Mouse (Mus musculus): ENCODE results near the gene Gm43638. TPM values are rescaled to one million over a fixed set of nuclear protein-coding genes. Genes with fewer than 3 reads are reported as not detected.
"Not testable (repeated sequence)": the region's sequence is repeated elsewhere in the genome, so short reads cannot be mapped to it uniquely, and the experiment has no call there.

Gene Gm43638
- polyA plus RNA-seq (2014; fragmentation: Nextera tagmentation; extraction: Ambion mirVana), result not detected in 2 replicates

DNA sequence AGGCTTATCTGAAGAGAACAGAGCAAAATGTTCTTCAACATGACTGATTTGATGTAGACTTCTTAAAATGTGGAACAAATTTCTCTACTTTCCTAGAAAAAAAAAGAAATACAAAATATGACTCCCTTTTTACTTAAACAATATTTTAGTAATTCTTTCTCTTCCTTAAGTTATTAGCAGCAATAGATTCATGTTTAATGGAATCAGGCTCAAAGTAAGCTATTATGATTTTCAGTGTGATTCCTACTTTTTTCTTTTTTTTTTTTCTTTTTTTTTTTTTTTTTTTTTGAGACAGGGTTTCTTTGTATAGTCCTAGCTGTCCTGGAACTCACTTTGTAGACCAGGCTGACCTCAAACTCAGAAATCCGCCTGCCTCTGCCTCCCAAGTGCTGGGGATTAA lies at the start of gene Gm43638:
Gm43638 (minus strand) TSS at position 101 of the 400 bp plus-strand sequence.
- H3K36me3 ChIP-seq (ENCODE audit: control insufficient read depth, insufficient read depth, low read length); H3K9me3 ChIP-seq (ENCODE audit: control insufficient read depth, low read length); H3K9ac ChIP-seq (ENCODE audit: low read depth, low read length); H3K4me3 ChIP-seq (ENCODE audit: low read depth, low read length); DNase-seq (ENCODE audit: low spot score); H3K27ac ChIP-seq (replicated peaks; ENCODE audit: low read depth, low read length); ATAC-seq (ENCODE audit: low read depth); H3K4me1 ChIP-seq (ENCODE audit: control insufficient read depth, insufficient read depth, low read length); H3K4me2 ChIP-seq (ENCODE audit: low read depth, low read length); H3K27me3 ChIP-seq (replicated peaks; ENCODE audit: control insufficient read depth, insufficient read depth, low read length): not testable (repeated sequence)
- 65% methylated on average over 1 of the region's 1 CpGs for WGBS

DNA sequence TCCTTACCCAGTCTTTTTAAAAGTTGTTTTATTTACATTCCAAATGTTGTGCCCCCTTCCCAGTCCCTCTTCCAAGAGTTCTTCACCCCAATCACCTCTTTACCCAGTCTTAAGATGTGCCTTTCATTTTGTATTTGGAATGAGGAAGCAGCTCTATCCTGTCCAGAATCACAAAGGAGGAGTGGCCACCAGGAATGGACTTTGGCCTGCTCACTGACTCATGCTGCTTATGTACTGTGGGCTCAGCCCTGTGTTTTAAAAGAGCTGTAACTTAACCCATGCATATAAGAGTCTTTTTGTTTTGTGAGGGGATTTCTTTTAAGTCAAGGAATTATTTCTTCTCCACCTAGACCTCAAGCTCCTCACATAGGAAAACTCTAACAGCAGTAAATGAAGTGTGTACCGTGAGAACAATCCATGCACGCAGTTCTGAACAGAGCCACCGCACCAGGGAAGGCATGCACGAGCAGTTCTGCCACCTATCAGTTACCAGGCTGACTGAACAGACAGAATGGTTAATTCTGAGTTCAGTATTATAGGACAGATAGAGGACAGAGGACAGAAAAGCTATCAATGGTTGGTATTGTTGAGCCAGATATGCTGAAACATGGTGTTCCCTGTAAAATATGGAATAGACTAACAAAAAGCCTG lies 49.5 kb upstream of the Gm43638 start:
- no peaks in the 10 kb centered on the region for H3K9me3 ChIP-seq (ENCODE audit: control insufficient read depth, low read length)
- no peak overlapping the region for H3K4me3 ChIP-seq (ENCODE audit: low read depth, low read length)
- no peak overlapping the region for H3K9ac ChIP-seq (ENCODE audit: low read depth, low read length)
- DNase-seq (ENCODE audit: low spot score) (peak; percentile 24), ATAC-seq (ENCODE audit: low read depth) (peak; percentile 82; the same call in 1 of the 2 replicates)
- H3K27me3 ChIP-seq (replicated peaks; ENCODE audit: control insufficient read depth, insufficient read depth, low read length), result no peaks in the 10 kb centered on the region
- no peaks in the 10 kb centered on the region for H3K36me3 ChIP-seq (ENCODE audit: control insufficient read depth, insufficient read depth, low read length)
- no peak overlapping the region for H3K4me2 ChIP-seq (ENCODE audit: low read depth, low read length)
- 67% methylated on average over 4 of the region's 4 CpGs for WGBS
- H3K4me1 ChIP-seq (ENCODE audit: control insufficient read depth, insufficient read depth, low read length), result no peaks in the 10 kb centered on the region
- no peak overlapping the region for H3K27ac ChIP-seq (replicated peaks; ENCODE audit: low read depth, low read length)

DNA sequence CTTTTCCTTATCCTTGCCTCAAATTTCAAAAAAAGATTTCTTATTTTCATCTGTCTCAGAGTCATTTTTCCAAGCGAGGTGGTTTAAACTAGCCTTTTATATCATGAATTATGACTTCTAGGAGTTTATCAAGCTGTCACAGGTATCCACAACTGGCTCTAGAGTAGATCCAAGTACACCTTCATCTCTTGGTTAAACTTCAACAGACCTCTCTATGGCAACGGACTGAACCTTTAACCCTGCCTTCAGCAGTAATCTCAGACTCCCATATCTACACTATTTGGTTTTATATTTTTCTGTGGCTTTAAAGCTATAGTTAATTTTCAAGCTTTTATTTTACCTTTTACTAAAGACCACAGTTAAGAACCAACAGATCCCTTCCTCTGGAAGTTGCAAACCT lies 45.7 kb upstream of the Gm43638 start:
- H3K27me3 ChIP-seq (replicated peaks; ENCODE audit: control insufficient read depth, insufficient read depth, low read length), result no peaks in the 10 kb centered on the region
- no peaks in the 10 kb centered on the region for H3K9me3 ChIP-seq (ENCODE audit: control insufficient read depth, low read length)
- no peak overlapping the region for H3K4me3 ChIP-seq (ENCODE audit: low read depth, low read length)
- DNase-seq (ENCODE audit: low spot score) (no peak), ATAC-seq (ENCODE audit: low read depth) (no peak)
- 63% methylated on average over 2 of the region's 2 CpGs for WGBS
- no peaks in the 10 kb centered on the region for H3K36me3 ChIP-seq (ENCODE audit: control insufficient read depth, insufficient read depth, low read length)
- no peak overlapping the region for H3K4me2 ChIP-seq (ENCODE audit: low read depth, low read length)
- H3K4me1 ChIP-seq (ENCODE audit: control insufficient read depth, insufficient read depth, low read length), result no peaks in the 10 kb centered on the region
- no peak overlapping the region for H3K9ac ChIP-seq (ENCODE audit: low read depth, low read length)
- H3K27ac ChIP-seq (replicated peaks; ENCODE audit: low read depth, low read length), result no peak overlapping the region

DNA sequence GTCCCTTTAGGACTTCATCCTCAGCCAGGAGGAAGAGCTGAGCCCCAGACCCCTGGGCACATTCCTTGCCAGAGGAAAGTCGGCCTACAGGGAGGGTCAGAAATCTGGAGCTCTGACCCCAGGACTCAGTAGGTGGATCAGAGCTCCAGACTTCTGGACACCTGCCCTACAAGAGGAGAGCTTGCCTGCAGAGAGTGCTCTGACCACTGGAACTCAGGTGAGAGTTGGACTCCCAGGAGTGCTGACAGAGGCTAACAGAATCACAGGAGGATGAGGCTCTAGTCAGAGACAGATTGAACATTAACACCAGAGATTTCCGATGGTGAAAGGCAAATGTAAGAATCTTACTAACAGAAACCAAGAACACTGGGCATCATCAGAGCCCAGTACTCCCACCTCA lies 37.0 kb upstream of the Gm43638 start:
- DNase-seq (ENCODE audit: low spot score); H3K9ac ChIP-seq (ENCODE audit: low read depth, low read length); H3K36me3 ChIP-seq (ENCODE audit: control insufficient read depth, insufficient read depth, low read length); H3K9me3 ChIP-seq (ENCODE audit: control insufficient read depth, low read length); H3K4me2 ChIP-seq (ENCODE audit: low read depth, low read length); H3K4me1 ChIP-seq (ENCODE audit: control insufficient read depth, insufficient read depth, low read length); H3K27me3 ChIP-seq (replicated peaks; ENCODE audit: control insufficient read depth, insufficient read depth, low read length); ATAC-seq (ENCODE audit: low read depth); H3K4me3 ChIP-seq (ENCODE audit: low read depth, low read length); H3K27ac ChIP-seq (replicated peaks; ENCODE audit: low read depth, low read length): not testable (repeated sequence)
- WGBS, result 89% methylated on average over 2 of the region's 2 CpGs

DNA sequence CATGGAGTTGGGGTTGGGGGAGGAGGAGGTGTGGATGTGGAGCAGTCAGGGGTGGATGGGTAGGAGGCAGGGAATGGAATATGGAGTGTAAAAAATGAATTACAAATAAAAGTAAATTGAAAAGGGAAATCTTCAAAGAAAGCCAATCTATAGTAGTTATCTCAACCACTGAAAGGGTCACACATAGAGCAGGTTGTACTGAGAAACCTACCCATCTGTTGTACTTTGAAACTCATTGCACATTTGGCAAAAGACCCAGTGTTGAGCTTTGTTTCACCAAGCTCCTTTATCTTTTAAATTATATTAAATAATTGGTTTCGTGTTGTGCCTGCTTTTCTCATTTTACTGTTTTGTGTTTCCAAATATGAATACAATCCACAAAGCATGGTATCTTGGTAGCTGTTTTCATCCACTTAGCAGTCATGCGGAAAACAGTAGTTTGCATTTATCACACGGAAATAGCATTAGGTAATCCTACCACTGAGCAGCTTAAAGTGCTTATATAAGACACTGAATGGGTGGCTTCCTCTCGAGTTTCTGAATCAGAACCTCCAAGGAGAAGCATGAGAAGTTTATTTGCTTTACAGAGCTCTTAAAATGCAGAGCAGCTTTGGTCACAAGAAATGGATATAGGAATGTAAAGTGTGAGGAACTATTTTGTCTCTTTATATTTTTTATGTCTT lies 19.3 kb upstream of the Gm43638 start:
- ATAC-seq (ENCODE audit: low read depth) (peak; percentile 84; the same call in 1 of the 2 replicates), DNase-seq (ENCODE audit: low spot score) (peak; percentile 61)
- no peaks in the 10 kb centered on the region for H3K9me3 ChIP-seq (ENCODE audit: control insufficient read depth, low read length)
- no peak overlapping the region for H3K9ac ChIP-seq (ENCODE audit: low read depth, low read length)
- H3K27ac ChIP-seq (replicated peaks; ENCODE audit: low read depth, low read length), result no peak overlapping the region
- no peaks in the 10 kb centered on the region for H3K4me1 ChIP-seq (ENCODE audit: control insufficient read depth, insufficient read depth, low read length)
- no peak overlapping the region for H3K4me2 ChIP-seq (ENCODE audit: low read depth, low read length)
- no peaks in the 10 kb centered on the region for H3K27me3 ChIP-seq (replicated peaks; ENCODE audit: control insufficient read depth, insufficient read depth, low read length)
- no peak overlapping the region for H3K4me3 ChIP-seq (ENCODE audit: low read depth, low read length)
- WGBS, result 50% methylated on average over 4 of the region's 4 CpGs
- no peaks in the 10 kb centered on the region for H3K36me3 ChIP-seq (ENCODE audit: control insufficient read depth, insufficient read depth, low read length)

DNA sequence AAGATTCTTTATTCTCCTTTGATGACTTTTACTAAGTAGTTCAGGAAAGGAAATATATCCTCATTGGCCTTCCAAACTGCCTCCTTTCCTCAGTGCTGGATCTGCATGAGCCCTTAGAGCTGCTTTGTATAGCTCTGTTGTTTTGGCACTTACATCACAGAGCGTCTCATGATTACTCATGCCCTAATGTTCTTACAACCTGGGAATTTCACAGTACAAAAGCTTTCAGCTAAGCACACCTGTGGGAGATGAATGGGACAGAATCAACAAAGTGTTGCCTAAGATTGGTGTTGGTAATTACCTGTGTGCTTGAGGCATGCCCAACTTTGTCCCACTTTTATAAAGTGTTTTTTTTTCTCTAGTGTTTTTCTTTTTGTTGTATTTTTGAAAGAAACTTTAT lies 16.1 kb upstream of the Gm43638 start:
- ATAC-seq (ENCODE audit: low read depth) (peak; percentile 92), DNase-seq (ENCODE audit: low spot score) (peak; percentile 84)
- Histone ChIP-seq H3K27ac (replicated peaks; ENCODE audit: low read depth, low read length) (no peak overlapping the region), H3K9me3 (ENCODE audit: control insufficient read depth, low read length) (no peaks in the 10 kb centered on the region), H3K4me2 (ENCODE audit: low read depth, low read length) (no peak overlapping the region), H3K4me1 (ENCODE audit: control insufficient read depth, insufficient read depth, low read length) (no peaks in the 10 kb centered on the region), H3K27me3 (replicated peaks; ENCODE audit: control insufficient read depth, insufficient read depth, low read length) (no peaks in the 10 kb centered on the region), H3K4me3 (ENCODE audit: low read depth, low read length) (no peak overlapping the region), H3K36me3 (ENCODE audit: control insufficient read depth, insufficient read depth, low read length) (no peaks in the 10 kb centered on the region), H3K9ac (ENCODE audit: low read depth, low read length) (no peak overlapping the region)
- 65% methylated on average over 1 of the region's 1 CpGs for WGBS

DNA sequence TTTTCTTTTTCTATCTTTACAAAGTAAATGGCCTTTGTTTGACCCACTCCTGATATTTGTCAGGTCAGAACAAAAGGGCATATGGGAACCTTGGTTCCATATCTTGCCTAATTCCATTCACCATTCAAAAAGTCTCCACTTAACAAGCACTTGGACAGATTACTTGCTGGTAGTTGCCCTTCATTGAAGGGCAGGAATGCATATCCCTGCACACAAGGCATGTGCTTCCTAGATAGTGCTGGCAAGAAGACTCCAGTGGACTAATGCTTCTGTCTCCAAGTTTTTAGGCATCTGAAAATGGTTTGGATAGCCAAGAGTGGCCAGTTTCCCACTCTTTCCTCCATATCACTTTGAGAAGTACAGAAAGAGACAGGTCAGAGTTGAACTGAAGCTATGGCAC lies 12.7 kb upstream of the Gm43638 start:
- Histone ChIP-seq H3K27me3 (replicated peaks; ENCODE audit: control insufficient read depth, insufficient read depth, low read length) (no peaks in the 10 kb centered on the region), H3K9ac (ENCODE audit: low read depth, low read length) (no peak overlapping the region), H3K9me3 (ENCODE audit: control insufficient read depth, low read length) (no peaks in the 10 kb centered on the region), H3K4me1 (ENCODE audit: control insufficient read depth, insufficient read depth, low read length) (no peaks in the 10 kb centered on the region), H3K27ac (replicated peaks; ENCODE audit: low read depth, low read length) (no peak overlapping the region), H3K4me3 (ENCODE audit: low read depth, low read length) (no peak overlapping the region), H3K36me3 (ENCODE audit: control insufficient read depth, insufficient read depth, low read length) (no peaks in the 10 kb centered on the region), H3K4me2 (ENCODE audit: low read depth, low read length) (no peak overlapping the region)
- DNase-seq (ENCODE audit: low spot score) (no peak), ATAC-seq (ENCODE audit: low read depth) (no peak)

DNA sequence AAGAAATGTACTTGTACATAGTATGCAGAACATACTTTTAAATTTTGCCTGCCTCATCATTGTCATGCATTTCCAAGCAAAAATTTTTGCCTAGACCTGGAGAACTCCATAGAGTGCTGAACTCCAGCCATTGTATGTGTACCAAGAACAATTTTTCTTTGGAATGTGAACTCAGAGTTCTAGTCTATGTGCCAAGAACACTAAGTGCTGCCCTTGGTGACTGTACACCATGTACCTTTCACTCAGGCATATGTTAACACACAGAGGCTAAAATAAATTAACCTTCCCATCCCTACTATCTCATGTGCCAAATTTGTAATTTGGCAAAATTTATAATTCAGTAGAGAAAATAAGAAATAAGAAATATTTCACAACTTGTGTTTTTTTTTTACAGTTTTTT lies 12.3 kb upstream of the Gm43638 start:
- no peaks in the 10 kb centered on the region for H3K4me1 ChIP-seq (ENCODE audit: control insufficient read depth, insufficient read depth, low read length)
- H3K4me2 ChIP-seq (ENCODE audit: low read depth, low read length), result no peak overlapping the region
- DNase-seq (ENCODE audit: low spot score), result no peak
- H3K9ac ChIP-seq (ENCODE audit: low read depth, low read length), result no peak overlapping the region
- no peaks in the 10 kb centered on the region for H3K9me3 ChIP-seq (ENCODE audit: control insufficient read depth, low read length)
- no peaks in the 10 kb centered on the region for H3K36me3 ChIP-seq (ENCODE audit: control insufficient read depth, insufficient read depth, low read length)
- no peak overlapping the region for H3K4me3 ChIP-seq (ENCODE audit: low read depth, low read length)
- H3K27me3 ChIP-seq (replicated peaks; ENCODE audit: control insufficient read depth, insufficient read depth, low read length), result no peaks in the 10 kb centered on the region
- no peak overlapping the region for H3K27ac ChIP-seq (replicated peaks; ENCODE audit: low read depth, low read length)
- ATAC-seq (ENCODE audit: low read depth), result no peak

DNA sequence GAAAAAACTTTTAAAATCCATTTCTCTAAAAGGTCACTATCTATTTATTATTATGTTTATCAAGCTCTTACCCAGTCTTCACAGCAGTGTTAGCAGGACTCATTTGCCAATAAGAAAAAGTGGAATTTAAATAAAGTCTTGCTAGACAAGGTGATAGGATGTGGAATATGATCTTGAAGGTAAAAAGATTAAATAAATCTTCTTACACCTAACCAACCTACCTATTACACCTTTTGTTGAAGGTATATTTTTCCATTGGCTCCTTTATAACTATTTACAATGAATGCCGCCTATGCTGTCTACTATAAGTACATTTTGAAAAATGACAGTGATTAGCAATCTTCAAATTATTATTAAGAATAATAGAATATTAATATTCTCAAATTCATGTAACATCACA lies 4.2 kb upstream of the Gm43638 start, which contains the start of gene Ugt2a1:
Ugt2a1 (minus strand) TSS at position 101 of the 400 bp plus-strand sequence.
- ATAC-seq (ENCODE audit: low read depth), result no peak
- H3K4me1 ChIP-seq (ENCODE audit: control insufficient read depth, insufficient read depth, low read length), result no peaks in the 10 kb centered on the region
- H3K4me3 ChIP-seq (ENCODE audit: low read depth, low read length), result no peak within 1 kb of the TSS
- 91% methylated on average over 1 of the region's 1 CpGs for WGBS
- no peak within 1 kb of the TSS for H3K9ac ChIP-seq (ENCODE audit: low read depth, low read length)
- no peak within 1 kb of the TSS for H3K27ac ChIP-seq (replicated peaks; ENCODE audit: low read depth, low read length)
- no peak within 1 kb of the TSS for H3K4me2 ChIP-seq (ENCODE audit: low read depth, low read length)
- no peak for DNase-seq (ENCODE audit: low spot score)
- no peaks in the 10 kb centered on the region for H3K9me3 ChIP-seq (ENCODE audit: control insufficient read depth, low read length)
- no peaks in the 10 kb centered on the region for H3K36me3 ChIP-seq (ENCODE audit: control insufficient read depth, insufficient read depth, low read length)
- H3K27me3 ChIP-seq (replicated peaks; ENCODE audit: control insufficient read depth, insufficient read depth, low read length), result no peaks in the 10 kb centered on the region

All from embryonic facial prominence, embryonic 14.5 days (tissue).